Mouse (Mus musculus) stomach, adult 2 months (tissue): Measurements from ENCODE around the gene Ptgr1. TPM values are rescaled to one million over a fixed set of nuclear protein-coding genes. Genes with fewer than 3 reads are reported as not detected.

Experiments
- polyA plus RNA-seq: library from polyadenylated mRNA; depleted of rRNA; stranded (reverse); fragments of >200 nt; gene quantifications from 2 replicates; pipeline ENCODE4 v1.2.3, GENCODE M21; 2012; rRNA removed

Ptgr1 gene
- 39.4 and 50.1 TPM in 2 replicates for polyA plus RNA-seq

DNA sequence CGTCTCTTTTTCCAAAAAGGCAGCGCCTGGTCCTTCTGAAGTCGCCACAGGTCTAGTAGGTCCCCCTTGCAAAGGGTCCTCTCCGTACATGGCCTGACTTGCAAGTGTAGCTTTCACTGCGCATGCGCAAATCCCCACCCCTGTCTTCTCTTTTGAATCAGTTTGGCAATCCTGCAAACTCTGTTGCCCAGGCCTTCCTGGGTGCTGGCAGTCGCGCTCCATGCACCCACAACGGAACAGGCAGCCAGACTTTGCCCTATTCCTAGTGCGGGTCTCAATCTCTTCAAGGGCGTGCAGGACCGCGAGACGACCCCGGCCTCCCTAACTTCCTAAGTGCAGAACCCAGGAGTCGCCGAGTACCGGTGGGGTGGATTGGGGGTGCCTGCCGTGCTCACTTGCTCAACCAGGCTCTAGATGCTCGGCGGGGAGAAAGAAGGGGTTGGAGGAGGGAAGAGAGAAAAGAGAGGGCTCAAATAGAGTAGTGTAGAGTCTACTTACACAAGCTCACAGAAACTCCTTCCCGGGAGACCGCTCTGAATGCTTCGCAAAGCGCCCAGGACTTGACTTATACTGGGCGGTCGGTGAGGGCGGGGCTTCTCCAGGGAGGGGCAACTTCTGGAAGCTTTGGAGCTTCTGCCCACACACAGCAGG is at the start of gene Ptgr1:
Gene Ptgr1 (minus strand): TSS at position 580 of the 651 bp plus-strand sequence.

GRCm38 (mm10) chr4:59034918-59035785 is 48.2 kb upstream of the Ptgr1 start, which contains the start of gene Gng10:
TSS of gene Gng10 (plus strand) at chr4:59035088.

DNA sequence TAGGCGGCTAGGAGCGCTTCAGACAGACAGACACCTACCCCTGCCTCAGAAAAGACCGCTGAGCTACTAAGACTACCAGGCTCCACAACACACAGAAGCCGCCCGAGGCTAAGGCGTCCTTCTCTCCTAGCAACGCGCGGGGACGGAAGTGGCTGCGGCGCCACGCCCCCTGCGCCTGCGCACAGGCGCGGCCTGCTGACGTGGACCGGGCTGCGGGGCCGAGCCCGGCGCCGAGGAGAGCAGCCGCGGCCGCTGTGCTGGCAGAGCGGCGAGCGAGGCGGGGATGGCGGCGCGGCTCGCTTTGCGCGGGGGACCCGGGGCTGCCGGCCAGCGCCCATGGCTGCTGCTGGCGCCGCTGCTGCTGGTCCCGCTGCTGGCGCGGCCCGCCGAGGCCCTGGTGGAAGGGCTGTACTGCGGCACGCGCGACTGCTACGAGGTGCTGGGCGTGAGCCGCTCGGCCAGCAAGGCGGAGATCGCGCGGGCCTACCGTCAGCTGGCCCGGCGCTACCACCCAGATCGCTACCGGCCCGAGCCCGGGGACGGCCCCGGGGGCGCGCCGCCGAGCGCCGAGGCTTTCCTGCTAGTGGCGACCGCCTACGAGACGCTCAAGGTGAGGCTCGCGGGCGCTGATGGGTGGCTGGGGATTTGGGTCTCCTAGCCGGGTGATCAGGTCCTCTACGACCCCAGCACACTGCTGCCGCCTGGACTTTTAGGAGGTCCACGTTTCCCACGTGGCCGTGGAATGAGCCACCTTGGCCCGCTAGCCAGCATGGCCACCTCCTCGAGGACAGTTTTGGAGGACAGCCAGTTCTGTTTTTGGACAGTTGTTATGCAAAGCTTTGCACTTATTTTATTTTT is 16.3 kb upstream of the Ptgr1 start, which contains the start of gene Gm20503:
Gene Gm20503 (plus strand): TSS at position 263 of the 858 bp plus-strand sequence.

DNA sequence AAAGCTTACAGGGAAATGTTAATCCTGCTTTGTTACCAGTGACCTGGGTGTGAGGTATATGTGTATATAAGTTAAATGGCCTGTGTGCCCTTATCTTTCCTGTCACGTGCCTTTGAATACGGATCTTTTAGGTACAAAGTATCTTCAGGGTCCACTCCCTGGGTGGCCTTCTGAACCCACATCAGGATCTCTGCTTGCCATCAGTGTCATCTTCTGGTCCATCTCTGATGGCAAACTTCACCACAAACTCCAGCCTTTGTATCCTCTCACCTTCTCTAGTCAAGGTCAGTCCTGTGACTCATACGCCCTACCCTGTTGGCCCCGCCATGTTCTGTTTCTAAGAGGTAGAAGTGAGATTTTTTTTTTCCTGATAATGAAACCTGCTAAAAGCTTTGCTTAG is 7.8 kb upstream of the Ptgr1 start, which contains the start of gene Dnajc25:
Gene Dnajc25 (plus strand): TSS at position 301 of the 400 bp plus-strand sequence.

GRCm38 (mm10) chr4:58943420-58944205 is 43.3 kb downstream of the Ptgr1 start, which contains the start of gene Zkscan16:
TSS of gene Zkscan16 (plus strand) at chr4:58943628.

Other genes with a start within 250 kb of the Ptgr1 start
- 0.02 TPM in 1 of 2 replicates, not detected in the other for gene Olfr267, start 199.4 kb downstream of the Ptgr1 start, polyA plus RNA-seq
- gene Ecpas, start 74.4 kb downstream of the Ptgr1 start, polyA plus RNA-seq, result 9.3 and 14.7 TPM in 2 replicates
- 0.03 TPM in 1 of 2 replicates, not detected in the other for gene Zkscan16, start 43.5 kb downstream of the Ptgr1 start, polyA plus RNA-seq
- 1.3 and 2.0 TPM in 2 replicates for gene Dnajc25, start 7.9 kb upstream of the Ptgr1 start, polyA plus RNA-seq
- 0.50 and 1.7 TPM in 2 replicates for gene Gm20503, start 16.1 kb upstream of the Ptgr1 start, polyA plus RNA-seq
- 10.4 and 11.7 TPM in 2 replicates for gene Gng10, start 48.0 kb upstream of the Ptgr1 start, polyA plus RNA-seq
- 0.03 TPM in 2 replicates for gene AI481877, start 151.9 kb upstream of the Ptgr1 start, polyA plus RNA-seq
- gene Ugcg, start 202.1 kb upstream of the Ptgr1 start, polyA plus RNA-seq, result 18.6 and 26.5 TPM in 2 replicates